Mouse (Mus musculus): Measurements from ENCODE around the gene Kmt2c. TPM values are rescaled to one million over a fixed set of nuclear protein-coding genes. Genes with fewer than 3 reads are reported as not detected.

The Kmt2c gene
- total RNA-seq, 1 experiment, result 50.6 TPM

- H3K9me3 ChIP-seq (ENCODE audit: control insufficient read depth, insufficient read depth, low read depth, low read length), result no peaks in the 10 kb centered on the region
- H3K4me1 ChIP-seq (ENCODE audit: control insufficient read depth in 2 of 2, insufficient read depth in 2 of 2, low read length in 2 of 2, poor library complexity in 1 of 2), result peaks cover 0 to 6% of the 10 kb centered on the region in 2 experiments
- 0 out of 4 replicates have a peak overlapping the region, but pooled peaks of 1 of the 2 experiments have one; percentile 20 for H3K4me3 ChIP-seq (ENCODE audit: insufficient read depth in 1 of 2, low read depth in 1 of 2, low read length in 2 of 2, poor library complexity in 1 of 2, severe bottlenecking in 1 of 2)
- no peak for TF ChIP-seq MAFK (IDR thresholded peaks at IDR 0.05; ENCODE audit: insufficient read depth, low read depth, low read length)
- no peak for TF ChIP-seq ZC3H11A (IDR thresholded peaks at IDR 0.05; ENCODE audit: borderline replicate concordance, low read depth, low read length)
- TF ChIP-seq ZNF384 (IDR thresholded peaks at IDR 0.05; ENCODE audit: low read depth, low read length), result no peak
- no peak for TF ChIP-seq HCFC1 (IDR thresholded peaks at IDR 0.05; ENCODE audit: borderline replicate concordance, insufficient read depth, low read length)
- TF ChIP-seq CHD2 (IDR thresholded peaks at IDR 0.05; ENCODE audit: low read depth, low read length), result no peak
- peaks cover 4% of the 10 kb centered on the region; the same call in 1 of the 2 replicates for H3K36me3 ChIP-seq (ENCODE audit: control insufficient read depth, insufficient read depth, low read length, poor library complexity, severe bottlenecking)
- in situ Hi-C loops (cut with MboI; ENCODE audit: low sequenced_read_pairs in 2 of 2, unreplicated experiment in 2 of 2), result no loop called here
- no peak overlapping the region for H3K27ac ChIP-seq (ENCODE audit: insufficient read depth, low read depth, low read length, poor library complexity, severe bottlenecking)
- no peak for DNase-seq (ENCODE audit: low read depth, low spot score)
- H3K9ac ChIP-seq (ENCODE audit: insufficient read depth, low read depth, low read length, poor library complexity, severe bottlenecking), result peak overlapping the region; percentile 1; the same call in 1 of the 2 replicates
Measured at GRCm38 (mm10) chr5:25516301-25516895, 17.8 kb upstream of the Kmt2c start.

- TF ChIP-seq MAFK (IDR thresholded peaks at IDR 0.05; ENCODE audit: insufficient read depth, low read depth, low read length), result no peak
- TF ChIP-seq ZNF384 (IDR thresholded peaks at IDR 0.05; ENCODE audit: low read depth, low read length), result no peak
- TF ChIP-seq CHD2 (IDR thresholded peaks at IDR 0.05; ENCODE audit: low read depth, low read length), result no peak
- no peak for TF ChIP-seq HCFC1 (IDR thresholded peaks at IDR 0.05; ENCODE audit: borderline replicate concordance, insufficient read depth, low read length)
- no peak for TF ChIP-seq ZC3H11A (IDR thresholded peaks at IDR 0.05; ENCODE audit: borderline replicate concordance, low read depth, low read length)
- H3K4me3 ChIP-seq (ENCODE audit: insufficient read depth in 1 of 2, low read depth in 1 of 2, low read length in 2 of 2, poor library complexity in 1 of 2, severe bottlenecking in 1 of 2), result 0 out of 4 replicates have a peak within 1 kb of the TSS, but pooled peaks of 1 of the 2 experiments have one; percentile 20
- H3K9me3 ChIP-seq (ENCODE audit: control insufficient read depth, insufficient read depth, low read depth, low read length), result no peaks in the 10 kb centered on the region
- in situ Hi-C loops (cut with MboI; ENCODE audit: low sequenced_read_pairs in 2 of 2, unreplicated experiment in 2 of 2), result no loop called here
- no peak within 1 kb of the TSS; the same call in 1 of the 2 replicates for H3K27ac ChIP-seq (ENCODE audit: insufficient read depth, low read depth, low read length, poor library complexity, severe bottlenecking)
- H3K4me1 ChIP-seq (ENCODE audit: control insufficient read depth in 2 of 2, insufficient read depth in 2 of 2, low read length in 2 of 2, poor library complexity in 1 of 2), result peaks cover 0 to 6% of the 10 kb centered on the region in 2 experiments
- no peak for DNase-seq (ENCODE audit: low read depth, low spot score)
- H3K36me3 ChIP-seq (ENCODE audit: control insufficient read depth, insufficient read depth, low read length, poor library complexity, severe bottlenecking), result peaks cover 4% of the 10 kb centered on the region; the same call in 1 of the 2 replicates
- peak within 1 kb of the TSS; percentile 1; the same call in 1 of the 2 replicates for H3K9ac ChIP-seq (ENCODE audit: insufficient read depth, low read depth, low read length, poor library complexity, severe bottlenecking)
Measured at GRCm38 (mm10) chr5:25515767-25516166, 17.2 kb upstream of the Kmt2c start, which contains the start of gene Cct8l1. TSS of gene Cct8l1 (plus strand) at chr5:25516067.

GRCm38 (mm10) chr5:25506041-25506440 is 7.5 kb upstream of the Kmt2c start:
- Histone ChIP-seq H3K4me3 (ENCODE audit: insufficient read depth in 1 of 2, low read depth in 1 of 2, low read length in 2 of 2, poor library complexity in 1 of 2, severe bottlenecking in 1 of 2) (no peak overlapping the region), H3K4me1 (ENCODE audit: control insufficient read depth in 2 of 2, insufficient read depth in 2 of 2, low read length in 2 of 2, poor library complexity in 1 of 2) (no peaks in the 10 kb centered on the region), H3K9me3 (ENCODE audit: control insufficient read depth, insufficient read depth, low read depth, low read length) (no peaks in the 10 kb centered on the region), H3K9ac (ENCODE audit: insufficient read depth, low read depth, low read length, poor library complexity, severe bottlenecking) (no peak overlapping the region), H3K36me3 (ENCODE audit: control insufficient read depth, insufficient read depth, low read length, poor library complexity, severe bottlenecking) (no peaks in the 10 kb centered on the region; the same call in 1 of the 2 replicates), H3K27ac (ENCODE audit: insufficient read depth, low read depth, low read length, poor library complexity, severe bottlenecking) (no peak overlapping the region)
- in situ Hi-C loops (cut with MboI; ENCODE audit: low sequenced_read_pairs in 2 of 2, unreplicated experiment in 2 of 2), result no loop called here
- no peak for DNase-seq (ENCODE audit: low read depth, low spot score)
- TF ChIP-seq ZNF384 (IDR thresholded peaks at IDR 0.05; ENCODE audit: low read depth, low read length) (no peak), MAFK (IDR thresholded peaks at IDR 0.05; ENCODE audit: insufficient read depth, low read depth, low read length) (no peak), CHD2 (IDR thresholded peaks at IDR 0.05; ENCODE audit: low read depth, low read length) (no peak), ZC3H11A (IDR thresholded peaks at IDR 0.05; ENCODE audit: borderline replicate concordance, low read depth, low read length) (no peak), HCFC1 (IDR thresholded peaks at IDR 0.05; ENCODE audit: borderline replicate concordance, insufficient read depth, low read length) (no peak)

GRCm38 (mm10) chr5:25500686-25501085 is 2.1 kb upstream of the Kmt2c start:
- DNase-seq (ENCODE audit: low read depth, low spot score), result no peak
- H3K4me1 ChIP-seq (ENCODE audit: control insufficient read depth in 2 of 2, insufficient read depth in 2 of 2, low read length in 2 of 2, poor library complexity in 1 of 2), result peaks cover 0 to 4% of the 10 kb centered on the region in 2 experiments; a peak in 1 of 4 replicates
- H3K36me3 ChIP-seq (ENCODE audit: control insufficient read depth, insufficient read depth, low read length, poor library complexity, severe bottlenecking), result no peaks in the 10 kb centered on the region; the same call in 1 of the 2 replicates
- 0 out of 4 replicates have a peak overlapping the region, but pooled peaks of 1 of the 2 experiments have one; percentile 69 for H3K4me3 ChIP-seq (ENCODE audit: insufficient read depth in 1 of 2, low read depth in 1 of 2, low read length in 2 of 2, poor library complexity in 1 of 2, severe bottlenecking in 1 of 2)
- H3K9ac ChIP-seq (ENCODE audit: insufficient read depth, low read depth, low read length, poor library complexity, severe bottlenecking), result no peak overlapping the region
- H3K9me3 ChIP-seq (ENCODE audit: control insufficient read depth, insufficient read depth, low read depth, low read length), result no peaks in the 10 kb centered on the region
- in situ Hi-C loops (cut with MboI; ENCODE audit: low sequenced_read_pairs in 2 of 2, unreplicated experiment in 2 of 2), result no loop called here
- TF ChIP-seq MAFK (IDR thresholded peaks at IDR 0.05; ENCODE audit: insufficient read depth, low read depth, low read length), result no peak
- TF ChIP-seq ZC3H11A (IDR thresholded peaks at IDR 0.05; ENCODE audit: borderline replicate concordance, low read depth, low read length), result no peak
- TF ChIP-seq CHD2 (IDR thresholded peaks at IDR 0.05; ENCODE audit: low read depth, low read length), result no peak
- no peak for TF ChIP-seq ZNF384 (IDR thresholded peaks at IDR 0.05; ENCODE audit: low read depth, low read length)
- no peak for TF ChIP-seq HCFC1 (IDR thresholded peaks at IDR 0.05; ENCODE audit: borderline replicate concordance, insufficient read depth, low read length)
- no peak overlapping the region for H3K27ac ChIP-seq (ENCODE audit: insufficient read depth, low read depth, low read length, poor library complexity, severe bottlenecking)

Measured in ES-E14 (cell line).